Mouse (Mus musculus) CH12.LX (cell line): Measurements from ENCODE around the gene Mmp8. TPM values are rescaled to one million over a fixed set of nuclear protein-coding genes. Genes with fewer than 3 reads are reported as not detected.

ENCODE experiments used
- DNase-seq: peaks from one replicate; pipeline ENCODE4 v3.0.0-alpha.2; 2013; ENCODE audit errors: extremely low read depth
- H3K27ac ChIP-seq: 2 replicates; pipeline ENCODE4 v1.5.1; 2012; ENCODE audit warnings: low read depth, mild to moderate bottlenecking, control low read depth, moderate library complexity; ENCODE audit not compliant: insufficient read depth
- H3K27me3 ChIP-seq: replicated peaks from 2 replicates; pipeline ENCODE3; 2012; ENCODE audit warnings: inconsistent platforms
- H3K36me3 ChIP-seq, 2 experiments: replicated peaks in 1 of 2; 2 replicates each; pipeline versions ENCODE3 to v1.6.1; 2012; ENCODE audit warnings: inconsistent platforms in 1 of 2, low read length in 1 of 2, mild to moderate bottlenecking in 1 of 2, mixed read lengths in 1 of 2, moderate library complexity in 1 of 2; ENCODE audit not compliant: control insufficient read depth in 1 of 2, insufficient read depth in 1 of 2
- H3K4me1 ChIP-seq, 2 experiments: 2 replicates each; pipeline ENCODE4 v1.6.1; 2012; ENCODE audit warnings: inconsistent platforms in 1 of 2, moderate library complexity in 1 of 2; ENCODE audit not compliant: insufficient read depth in 2 of 2, control insufficient read depth in 1 of 2
- H3K4me2 ChIP-seq: 2 replicates; pipeline ENCODE4 v1.6.1; 2012; ENCODE audit warnings: low read depth, mild to moderate bottlenecking, control low read depth; ENCODE audit not compliant: poor library complexity, insufficient read depth, severe bottlenecking
- H3K4me3 ChIP-seq, 3 experiments: fragments of 150-350 bp in 1 of 3; sonication (generic) in 1 of 3; replicated peaks in 1 of 3; 2 replicates each; pipeline versions ENCODE3 to v1.5.1; 2011 to 2012; ENCODE audit warnings: low read depth in 2 of 3, low read length in 2 of 3, mild to moderate bottlenecking in 2 of 3, moderate library complexity in 2 of 3, control low read depth in 1 of 3, improper control_type of control experiment in 1 of 3, inconsistent platforms in 1 of 3, mixed read lengths in 1 of 3; ENCODE audit not compliant: poor library complexity in 1 of 3
- H3K79me2 ChIP-seq: replicated peaks from 2 replicates; pipeline ENCODE4 v1.6.1; 2012; ENCODE audit warnings: mild to moderate bottlenecking, moderate library complexity; ENCODE audit not compliant: control insufficient read depth, poor library complexity, insufficient read depth, severe bottlenecking; ENCODE audit errors: extremely low read depth
- H3K9ac ChIP-seq: 2 replicates; pipeline ENCODE4 v1.6.1; 2012; ENCODE audit warnings: low read depth, mild to moderate bottlenecking, control low read depth, moderate library complexity; ENCODE audit not compliant: insufficient read depth
- H3K9me3 ChIP-seq: replicated peaks from 2 replicates; pipeline ENCODE3; 2012; ENCODE audit warnings: low read length, inconsistent platforms, mixed read lengths
- CHD1 ChIP-seq: IDR thresholded peaks from 2 replicates; pipeline ENCODE4 v1.6.1; 2012; ENCODE audit warnings: low read depth, low read length, improper control_type of control experiment, inconsistent platforms
- CTCF ChIP-seq, 2 experiments: IDR thresholded peaks in 1 of 2; conservative IDR thresholded peaks in 1 of 2; 2 replicates each; pipeline ENCODE4 v1.5.1; 2011 to 2012; ENCODE audit warnings: low read depth in 2 of 2, low read length in 2 of 2, improper control_type of control experiment in 1 of 2, inconsistent platforms in 1 of 2, mild to moderate bottlenecking in 1 of 2, moderate library complexity in 1 of 2
- E2F4 ChIP-seq: IDR thresholded peaks from 2 replicates; pipeline ENCODE4 v1.6.1; 2011; ENCODE audit warnings: low read depth, low read length, improper control_type of control experiment; ENCODE audit not compliant: insufficient replicate concordance
- ETS1 ChIP-seq: conservative IDR thresholded peaks from 2 replicates; pipeline ENCODE4 v1.6.1; 2012; ENCODE audit warnings: low read depth, mild to moderate bottlenecking, inconsistent platforms, low read length, improper control_type of control experiment, moderate library complexity
- GABPA ChIP-seq: IDR thresholded peaks from 2 replicates; pipeline ENCODE4 v1.6.1; 2012; ENCODE audit warnings: low read depth, low read length, improper control_type of control experiment, inconsistent platforms; ENCODE audit not compliant: insufficient replicate concordance
- HCFC1 ChIP-seq: IDR thresholded peaks from 2 replicates; pipeline ENCODE4 v1.6.1; 2012; ENCODE audit warnings: low read depth, mild to moderate bottlenecking, inconsistent platforms, low read length, improper control_type of control experiment
- JUN ChIP-seq: IDR thresholded peaks from 2 replicates; pipeline ENCODE4 v1.6.1; 2011; ENCODE audit warnings: low read depth, mild to moderate bottlenecking, low read length, improper control_type of control experiment, moderate library complexity; ENCODE audit not compliant: insufficient read depth
- JUND ChIP-seq: conservative IDR thresholded peaks from 2 replicates; pipeline ENCODE4 v1.6.1; 2011; ENCODE audit warnings: low read depth, low read length, improper control_type of control experiment
- KAT2A ChIP-seq: IDR thresholded peaks from 2 replicates; pipeline ENCODE4 v1.6.1; 2012; ENCODE audit warnings: low read length, improper control_type of control experiment, inconsistent platforms; ENCODE audit not compliant: insufficient replicate concordance
- MAX ChIP-seq: IDR thresholded peaks from 2 replicates; pipeline ENCODE4 v1.6.1; 2011; ENCODE audit warnings: low read length, improper control_type of control experiment
- MXI1 ChIP-seq: IDR thresholded peaks from 2 replicates; pipeline ENCODE4 v1.6.1; 2011; ENCODE audit warnings: mild to moderate bottlenecking, low read depth, low read length, improper control_type of control experiment
- NELFE ChIP-seq: IDR thresholded peaks from 2 replicates; pipeline ENCODE4 v1.6.1; 2011; ENCODE audit warnings: low read depth, low read length, improper control_type of control experiment
- NRF1 ChIP-seq: IDR thresholded peaks from 2 replicates; pipeline ENCODE4 v1.6.1; 2014; ENCODE audit warnings: low read depth, mild to moderate bottlenecking, inconsistent platforms, low read length, improper control_type of control experiment, moderate library complexity
- RCOR1 ChIP-seq: conservative IDR thresholded peaks from 2 replicates; pipeline ENCODE4 v1.6.1; 2012; ENCODE audit warnings: low read depth, mild to moderate bottlenecking, inconsistent platforms, low read length, improper control_type of control experiment
- TBP ChIP-seq: conservative IDR thresholded peaks from 2 replicates; pipeline ENCODE4 v1.6.1; 2011; ENCODE audit warnings: low read depth, low read length, improper control_type of control experiment
- TCF12 ChIP-seq: IDR thresholded peaks from 2 replicates; pipeline ENCODE4 v1.6.1; 2014; ENCODE audit warnings: low read depth, mild to moderate bottlenecking, inconsistent platforms, low read length, improper control_type of control experiment
- UBTF ChIP-seq: IDR thresholded peaks from 2 replicates; pipeline ENCODE4 v1.6.1; 2012; ENCODE audit warnings: low read depth, mild to moderate bottlenecking, inconsistent platforms, low read length, improper control_type of control experiment, moderate library complexity
- USF2 ChIP-seq: conservative IDR thresholded peaks from 2 replicates; pipeline ENCODE4 v1.6.1; 2011; ENCODE audit warnings: low read depth, low read length, improper control_type of control experiment
- ZC3H11A ChIP-seq: IDR thresholded peaks from 2 replicates; pipeline ENCODE4 v1.6.1; 2012; ENCODE audit warnings: low read depth, mild to moderate bottlenecking, inconsistent platforms, low read length, improper control_type of control experiment
- ZKSCAN1 ChIP-seq: IDR thresholded peaks from 2 replicates; pipeline ENCODE4 v1.6.1; 2012; ENCODE audit warnings: low read depth, inconsistent platforms, low read length, improper control_type of control experiment, borderline replicate concordance
- ZNF384 ChIP-seq: IDR thresholded peaks from 2 replicates; pipeline ENCODE4 v1.6.1; 2012; ENCODE audit warnings: low read depth, low read length, improper control_type of control experiment, inconsistent platforms
- dilution Hi-C: fragments of 300-500 bp; cut with MboI; formaldehyde crosslinking; loops from 2 replicates; pipeline ENCODE4 v1.14.3; 2020; ENCODE audit warnings: low sequenced_read_pairs; ENCODE audit not compliant: extremely low pct_unique_long_range_greater_than_20kb, extremely low pct_ligation_motif_present
- in situ Hi-C: fragments of 300-500 bp; cut with MboI; formaldehyde crosslinking; loops from 3 replicates; pipeline ENCODE4 v1.14.3; 2019; ENCODE audit warnings: low sequenced_read_pairs, low pct_ligation_motif_present, low pct_unique_long_range_greater_than_20kb, mixed read lengths
- polyA plus RNA-seq: library from polyadenylated mRNA; unstranded; fragments of >175 nt; gene quantifications from 2 replicates; pipeline ENCODE4 v1.2.1, GENCODE M21; 2012; ENCODE audit warnings: low read depth; ENCODE audit not compliant: insufficient read length
- total RNA-seq, 2 experiments: library from RNA; depleted of rRNA; stranded (reverse); fragments of 300-350 nt in 1 of 2; fragments of >200 nt in 1 of 2; gene quantifications; 2 replicates each; pipeline ENCODE4 v1.2.3; 2012 to 2014

The Mmp8 gene
- total and polyA plus RNA-seq, 3 experiments = not detected

- dilution Hi-C loops = no loop called here
Measured at GRCm38 (mm10) chr9:7545471-7545870, 12.8 kb upstream of the Mmp8 start.

GRCm38 (mm10) chr9:7545920-7546319 is 12.3 kb upstream of the Mmp8 start:
- H3K4me3 ChIP-seq = no peak overlapping the region
- H3K9me3 ChIP-seq = no peaks in the 10 kb centered on the region
- no peak overlapping the region for H3K9ac ChIP-seq
- TF ChIP-seq HCFC1 (no peak), TBP (no peak), MXI1 (no peak), GABPA (no peak), E2F4 (no peak), JUN (no peak), NRF1 (no peak), KAT2A (no peak), ZKSCAN1 (no peak), ZNF384 (no peak), UBTF (no peak), ZC3H11A (no peak), CHD1 (no peak)
- no peak overlapping the region for H3K27ac ChIP-seq
- peaks cover 0 to 2% of the 10 kb centered on the region in 2 experiments; a peak in 1 of 4 replicates for H3K4me1 ChIP-seq
- in situ Hi-C loops = no loop called here
- no peak overlapping the region for H3K4me2 ChIP-seq
- no peaks in the 10 kb centered on the region for H3K27me3 ChIP-seq
- H3K79me2 ChIP-seq = no peaks in the 10 kb centered on the region
- no peak for DNase-seq
- dilution Hi-C loops = no loop called here
- H3K36me3 ChIP-seq = no peaks in the 10 kb centered on the region

More at GRCm38 (mm10) chr9:7545471-7545870, 12.8 kb upstream of the Mmp8 start:
- Histone ChIP-seq H3K36me3 (no peaks in the 10 kb centered on the region), H3K27me3 (no peaks in the 10 kb centered on the region), H3K27ac (no peak overlapping the region), H3K4me3 (no peak overlapping the region), H3K4me1 (peaks cover 0 to 2% of the 10 kb centered on the region in 2 experiments; a peak in 1 of 4 replicates), H3K9me3 (no peaks in the 10 kb centered on the region), H3K4me2 (no peak overlapping the region), H3K79me2 (no peaks in the 10 kb centered on the region), H3K9ac (no peak overlapping the region)
- TF ChIP-seq JUND (no peak), ETS1 (no peak), MAX (no peak), NELFE (no peak), TCF12 (no peak), CTCF (conservative IDR thresholded peaks at IDR 0.05 in 1 of 2, IDR thresholded peaks at IDR 0.05 in 1 of 2; ENCODE audit: low read depth in 2 of 2, low read length in 2 of 2) (no peak), JUN (no peak), RCOR1 (no peak), HCFC1 (no peak), ZC3H11A (no peak), USF2 (no peak)
- in situ Hi-C loops = no loop called here
- DNase-seq = no peak
